Mouse (Mus musculus) 3T3-L1 (cell line): Measurements from ENCODE around the gene Tpi1.

Source experiments
- DNase-seq: peaks from one replicate; pipeline ENCODE4 v3.0.0-alpha.2; 2015; ENCODE audit warnings: low read depth, low spot score

The Tpi1 gene

GRCm38 (mm10) chr6:124779222-124779983, 34.7 kb downstream of the Tpi1 start, which contains the start of gene Lrrc23:
Lrrc23 (minus strand) TSS chr6:124779727.
- DNase-seq, result no peak

- no peak for DNase-seq
Measured at GRCm38 (mm10) chr6:124770511-124770910, 43.6 kb downstream of the Tpi1 start.

DNA sequence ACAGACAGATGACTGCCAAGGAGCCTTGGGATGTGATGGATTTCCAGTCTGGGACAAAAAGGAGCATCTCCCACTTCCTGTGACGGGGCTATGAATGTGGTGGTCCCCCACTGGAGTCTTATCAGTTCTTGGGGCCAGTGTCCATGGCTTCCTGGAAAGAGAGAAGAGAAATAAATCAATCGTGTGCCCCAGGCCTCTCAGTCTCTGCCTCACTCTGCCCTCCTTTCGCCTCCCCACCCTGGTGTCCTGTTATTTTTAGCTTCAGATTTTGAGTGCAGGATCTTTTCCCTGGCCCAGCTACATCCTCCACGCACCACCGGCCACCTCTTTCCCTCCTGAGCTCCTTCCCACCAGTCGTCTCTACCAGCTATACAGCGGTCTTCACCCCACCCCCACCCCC, 44.1 kb downstream of the Tpi1 start:
- DNase-seq, result no peak

GRCm38 (mm10) chr6:124769101-124769765, 44.9 kb downstream of the Tpi1 start, which contains the start of gene Eno2:
Eno2 (minus strand) TSS chr6:124769673.
- no peak for DNase-seq

DNA sequence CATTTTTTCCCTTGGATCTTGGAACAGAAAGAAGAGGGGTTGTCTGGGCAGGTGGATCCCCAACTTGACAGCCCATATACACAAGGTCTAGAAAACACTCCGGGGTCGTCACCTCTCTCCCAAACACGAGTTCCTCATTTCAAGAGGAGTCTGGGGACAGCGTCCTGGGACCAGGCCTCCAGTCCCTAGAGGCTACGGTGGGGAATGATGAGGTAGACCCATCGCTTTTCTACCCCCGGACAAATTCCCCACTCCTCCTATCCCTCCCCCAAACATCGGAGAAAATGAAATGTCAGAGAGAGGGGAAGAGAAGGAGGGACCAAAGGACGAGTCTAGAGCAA, 45.4 kb downstream of the Tpi1 start:
- DNase-seq, result no peak

DNA sequence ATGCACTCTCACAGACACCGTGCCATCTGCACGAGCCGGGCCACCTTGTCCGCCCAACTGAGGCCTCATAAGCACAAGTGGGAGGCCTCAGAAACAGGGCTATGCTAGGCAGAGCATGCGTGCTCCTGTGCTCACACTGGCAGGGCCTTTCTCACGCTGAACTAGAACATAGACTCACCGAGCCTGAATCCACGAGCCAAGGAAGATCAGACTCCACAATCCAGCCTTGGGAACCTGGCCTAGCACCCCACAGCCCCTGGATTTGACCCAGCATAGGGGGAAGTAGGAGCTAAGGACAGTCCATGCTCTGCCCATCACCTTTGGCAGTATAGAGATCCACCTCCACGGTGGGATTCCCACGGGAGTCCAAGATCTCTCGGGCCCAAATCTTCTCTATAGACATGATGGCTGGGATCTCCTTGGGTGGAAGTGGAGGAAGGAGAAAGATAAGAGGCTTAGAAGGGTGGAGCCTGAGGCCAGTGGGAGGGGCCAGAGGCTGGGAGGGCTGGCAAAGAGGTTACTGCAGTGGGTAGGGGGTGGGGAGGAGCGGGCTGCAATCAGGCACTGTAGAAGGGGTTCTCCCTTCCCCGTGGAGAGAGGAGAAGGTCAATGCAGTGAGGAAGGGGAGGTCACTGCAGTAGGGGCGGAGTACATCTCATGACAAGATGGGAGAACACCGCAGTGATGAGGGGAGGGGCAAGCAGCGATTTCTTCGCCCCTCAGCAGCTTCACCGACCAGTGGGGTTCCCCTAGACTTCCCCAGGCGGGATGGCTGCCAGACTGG, 46.0 kb downstream of the Tpi1 start:
- no peak for DNase-seq

- DNase-seq, result no peak
Measured at GRCm38 (mm10) chr6:124767536-124767919, 46.6 kb downstream of the Tpi1 start.

- no peak for DNase-seq
Measured at GRCm38 (mm10) chr6:124765951-124766350, 48.1 kb downstream of the Tpi1 start.
